Mouse (Mus musculus): ENCODE measurements at regions not wholly inside any gene's neighbourhood (a gene's known extent, or its start where the extent isn't known, plus 50 kb on each side); places are given as distances from the start of the nearest gene placed in this dataset.

- no peak overlapping the region for H3K4me2 ChIP-seq (replicated peaks)
- H3K36me3 ChIP-seq = no peaks in the 10 kb centered on the region
- H3K9me3 ChIP-seq (replicated peaks) = no peaks in the 10 kb centered on the region
- no peak overlapping the region for H3K27ac ChIP-seq (replicated peaks)
- H3K4me3 ChIP-seq (replicated peaks) = no peak overlapping the region
- no peaks in the 10 kb centered on the region for H3K27me3 ChIP-seq
- WGBS = 45% methylated on average over 6 of the region's 6 CpGs
- no peak for ATAC-seq (ENCODE audit: insufficient number of reproducible peaks, low FRiP score, low TSS enrichment, low read depth)
- no peaks in the 10 kb centered on the region for H3K4me1 ChIP-seq
- no peak overlapping the region for H3K9ac ChIP-seq
Measured at GRCm38 (mm10) chr9:94425804-94426203, 112.1 kb downstream of the 1190002N15Rik start.

- WGBS = 54% methylated on average over 5 of the region's 5 CpGs
- Histone ChIP-seq H3K9me3 (replicated peaks) (no peaks in the 10 kb centered on the region), H3K4me1 (no peaks in the 10 kb centered on the region), H3K9ac (no peak overlapping the region), H3K36me3 (no peaks in the 10 kb centered on the region), H3K4me3 (replicated peaks) (no peak overlapping the region), H3K27ac (replicated peaks) (no peak overlapping the region), H3K27me3 (no peaks in the 10 kb centered on the region), H3K4me2 (replicated peaks) (no peak overlapping the region)
- ATAC-seq (ENCODE audit: insufficient number of reproducible peaks, low FRiP score, low TSS enrichment, low read depth) = no peak
Measured at GRCm38 (mm10) chr9:94424438-94425135, 113.3 kb downstream of the 1190002N15Rik start.

- Histone ChIP-seq H3K9ac (no peak overlapping the region), H3K4me2 (replicated peaks) (no peak overlapping the region), H3K27ac (replicated peaks) (no peak overlapping the region), H3K4me3 (replicated peaks) (no peak overlapping the region), H3K27me3 (no peaks in the 10 kb centered on the region), H3K9me3 (replicated peaks) (no peaks in the 10 kb centered on the region), H3K4me1 (no peaks in the 10 kb centered on the region), H3K36me3 (no peaks in the 10 kb centered on the region)
- no peak for ATAC-seq (ENCODE audit: insufficient number of reproducible peaks, low FRiP score, low TSS enrichment, low read depth)
- 51% methylated on average over 8 of the region's 8 CpGs for whole genome bisulfite sequencing
Measured at GRCm38 (mm10) chr9:94410546-94410945, 127.3 kb downstream of the 1190002N15Rik start.

- Histone ChIP-seq H3K4me2 (replicated peaks) (no peak overlapping the region), H3K36me3 (no peaks in the 10 kb centered on the region), H3K27me3 (no peaks in the 10 kb centered on the region), H3K27ac (replicated peaks) (no peak overlapping the region), H3K4me3 (replicated peaks) (no peak overlapping the region), H3K9ac (no peak overlapping the region), H3K9me3 (replicated peaks) (no peaks in the 10 kb centered on the region), H3K4me1 (no peaks in the 10 kb centered on the region)
- ATAC-seq (ENCODE audit: insufficient number of reproducible peaks, low FRiP score, low TSS enrichment, low read depth) = no peak; the same call in 1 of the 2 replicates
- WGBS = 33% methylated on average over 3 of the region's 3 CpGs
Measured at GRCm38 (mm10) chr9:94410042-94410441, 127.8 kb downstream of the 1190002N15Rik start.

- no peak for ATAC-seq (ENCODE audit: insufficient number of reproducible peaks, low FRiP score, low TSS enrichment, low read depth)
- H3K27ac ChIP-seq (replicated peaks) = no peak overlapping the region
- WGBS = 49% methylated on average over 7 of the region's 7 CpGs
- H3K9me3 ChIP-seq (replicated peaks) = no peaks in the 10 kb centered on the region
- H3K4me1 ChIP-seq = no peaks in the 10 kb centered on the region
- no peaks in the 10 kb centered on the region for H3K27me3 ChIP-seq
- H3K9ac ChIP-seq = no peak overlapping the region
- no peak overlapping the region for H3K4me3 ChIP-seq (replicated peaks)
- H3K4me2 ChIP-seq (replicated peaks) = no peak overlapping the region
- no peaks in the 10 kb centered on the region for H3K36me3 ChIP-seq
Measured at GRCm38 (mm10) chr9:94408635-94409323, 129.1 kb downstream of the 1190002N15Rik start.

GRCm38 (mm10) chr9:94407671-94408070 is 130.2 kb downstream of the 1190002N15Rik start:
- H3K27me3 ChIP-seq = no peaks in the 10 kb centered on the region
- H3K27ac ChIP-seq (replicated peaks) = no peak overlapping the region
- WGBS = 91% methylated on average over 10 of the region's 10 CpGs
- no peaks in the 10 kb centered on the region for H3K4me1 ChIP-seq
- H3K4me2 ChIP-seq (replicated peaks) = no peak overlapping the region
- no peak for ATAC-seq (ENCODE audit: insufficient number of reproducible peaks, low FRiP score, low TSS enrichment, low read depth)
- no peak overlapping the region for H3K4me3 ChIP-seq (replicated peaks)
- no peaks in the 10 kb centered on the region for H3K36me3 ChIP-seq
- no peaks in the 10 kb centered on the region for H3K9me3 ChIP-seq (replicated peaks)
- H3K9ac ChIP-seq = no peak overlapping the region

- Histone ChIP-seq H3K4me2 (replicated peaks) (no peak overlapping the region), H3K27me3 (no peaks in the 10 kb centered on the region), H3K9me3 (replicated peaks) (no peaks in the 10 kb centered on the region), H3K27ac (replicated peaks) (no peak overlapping the region), H3K4me3 (replicated peaks) (no peak overlapping the region), H3K36me3 (no peaks in the 10 kb centered on the region), H3K9ac (no peak overlapping the region), H3K4me1 (no peaks in the 10 kb centered on the region)
- ATAC-seq (ENCODE audit: insufficient number of reproducible peaks, low FRiP score, low TSS enrichment, low read depth) = no peak
- WGBS = 73% methylated on average over 6 of the region's 6 CpGs
Measured at GRCm38 (mm10) chr9:94404551-94404950, 133.3 kb downstream of the 1190002N15Rik start.

- H3K4me2 ChIP-seq (replicated peaks) = no peak overlapping the region
- no peak overlapping the region for H3K9ac ChIP-seq
- ATAC-seq (ENCODE audit: insufficient number of reproducible peaks, low FRiP score, low TSS enrichment, low read depth) = no peak
- WGBS = 94% methylated on average over 1 of the region's 1 CpGs
- H3K36me3 ChIP-seq = no peaks in the 10 kb centered on the region
- no peaks in the 10 kb centered on the region for H3K27me3 ChIP-seq
- no peak overlapping the region for H3K4me3 ChIP-seq (replicated peaks)
- H3K4me1 ChIP-seq = no peaks in the 10 kb centered on the region
- no peaks in the 10 kb centered on the region for H3K9me3 ChIP-seq (replicated peaks)
- no peak overlapping the region for H3K27ac ChIP-seq (replicated peaks)
Measured at GRCm38 (mm10) chr9:94400596-94400995, 137.3 kb downstream of the 1190002N15Rik start.

GRCm38 (mm10) chr9:94395215-94395614 is 142.7 kb downstream of the 1190002N15Rik start:
- no peaks in the 10 kb centered on the region for H3K4me1 ChIP-seq
- 80% methylated on average over 5 of the region's 5 CpGs for WGBS
- H3K4me3 ChIP-seq (replicated peaks) = no peak overlapping the region
- H3K4me2 ChIP-seq (replicated peaks) = no peak overlapping the region
- no peak for ATAC-seq (ENCODE audit: insufficient number of reproducible peaks, low FRiP score, low TSS enrichment, low read depth)
- H3K9ac ChIP-seq = no peak overlapping the region
- H3K9me3 ChIP-seq (replicated peaks) = no peaks in the 10 kb centered on the region
- H3K27ac ChIP-seq (replicated peaks) = no peak overlapping the region
- no peaks in the 10 kb centered on the region for H3K27me3 ChIP-seq
- H3K36me3 ChIP-seq = no peaks in the 10 kb centered on the region

- Histone ChIP-seq H3K9me3 (replicated peaks) (no peaks in the 10 kb centered on the region), H3K4me2 (replicated peaks) (no peak overlapping the region), H3K4me3 (replicated peaks) (no peak overlapping the region), H3K27ac (replicated peaks) (no peak overlapping the region), H3K4me1 (no peaks in the 10 kb centered on the region), H3K9ac (no peak overlapping the region), H3K27me3 (no peaks in the 10 kb centered on the region), H3K36me3 (no peaks in the 10 kb centered on the region)
- ATAC-seq (ENCODE audit: insufficient number of reproducible peaks, low FRiP score, low TSS enrichment, low read depth) = no peak
Measured at GRCm38 (mm10) chr9:94386190-94386589, 151.7 kb downstream of the 1190002N15Rik start.

- no peaks in the 10 kb centered on the region for H3K4me1 ChIP-seq
- no peaks in the 10 kb centered on the region for H3K36me3 ChIP-seq
- H3K27me3 ChIP-seq = no peaks in the 10 kb centered on the region
- H3K9ac ChIP-seq = no peak overlapping the region
- WGBS = 51% methylated on average over 2 of the region's 2 CpGs
- no peak overlapping the region for H3K4me3 ChIP-seq (replicated peaks)
- ATAC-seq (ENCODE audit: insufficient number of reproducible peaks, low FRiP score, low TSS enrichment, low read depth) = no peak
- no peak overlapping the region for H3K27ac ChIP-seq (replicated peaks)
- no peaks in the 10 kb centered on the region for H3K9me3 ChIP-seq (replicated peaks)
- no peak overlapping the region for H3K4me2 ChIP-seq (replicated peaks)
Measured at GRCm38 (mm10) chr9:94382293-94382692, 155.6 kb downstream of the 1190002N15Rik start.

- Histone ChIP-seq H3K27me3 (no peaks in the 10 kb centered on the region), H3K36me3 (no peaks in the 10 kb centered on the region), H3K9ac (no peak overlapping the region), H3K4me1 (no peaks in the 10 kb centered on the region), H3K4me2 (replicated peaks) (no peak overlapping the region), H3K4me3 (replicated peaks) (no peak overlapping the region), H3K9me3 (replicated peaks) (no peaks in the 10 kb centered on the region), H3K27ac (replicated peaks) (no peak overlapping the region)
- WGBS = 41% methylated on average over 5 of the region's 5 CpGs
- ATAC-seq (ENCODE audit: insufficient number of reproducible peaks, low FRiP score, low TSS enrichment, low read depth) = no peak
Measured at GRCm38 (mm10) chr9:94378835-94379234, 159.0 kb downstream of the 1190002N15Rik start.

Measured in embryonic facial prominence, embryonic 15.5 days (tissue).